Mouse (Mus musculus) c-Kit-negative CD71-positive TER-119-positive erythroid progenitor cells, embryonic 14.5 days (primary cell): ENCODE measurements at regions not wholly inside any gene's neighbourhood (a gene's known extent, or its start where the extent isn't known, plus 50 kb on each side); places are given as distances from the start of the nearest gene placed in this dataset.

Experiments used
- DNase-seq: peaks from one replicate; pipeline ENCODE4 v3.0.0-alpha.2; 2013; ENCODE audit warnings: low read depth, low spot score

DNA sequence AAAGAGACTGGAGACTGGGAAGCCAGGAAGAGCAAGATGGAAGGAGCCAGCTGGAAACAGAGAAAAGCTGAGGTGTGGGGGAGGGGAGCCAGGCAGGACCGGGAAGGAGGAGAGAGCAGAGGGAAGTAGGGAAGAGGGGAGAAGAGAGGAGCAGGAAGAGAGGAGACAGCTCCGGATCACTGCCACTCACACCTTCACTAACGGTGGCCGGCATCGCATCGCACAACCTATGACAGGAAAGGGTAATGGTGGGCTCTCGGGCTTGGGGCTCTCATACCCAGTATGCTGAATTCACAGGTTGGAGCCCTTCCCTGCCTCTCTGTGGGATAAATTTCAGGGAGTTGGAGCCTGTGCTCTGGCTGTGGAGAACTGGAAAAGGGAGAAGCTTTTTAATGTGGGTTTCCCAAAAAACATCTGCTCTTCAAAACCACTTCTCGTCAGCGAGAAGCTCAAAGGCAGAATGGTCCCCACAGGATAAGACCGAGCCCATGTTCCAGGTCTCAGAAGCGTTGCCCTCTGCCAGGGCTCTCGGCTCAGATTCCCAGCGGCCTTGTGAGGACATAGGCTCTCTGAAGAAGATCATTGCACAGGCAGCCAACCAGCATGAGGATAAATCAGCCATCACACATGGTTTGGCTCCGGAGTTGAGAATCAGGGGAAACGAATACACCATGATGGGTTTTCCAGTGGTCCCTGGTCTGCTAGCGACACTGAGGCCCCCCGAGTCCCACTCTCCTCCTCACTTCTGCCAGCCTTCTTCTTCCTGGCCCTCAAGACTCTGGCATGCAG is 53.8 kb upstream of the Coro2b start:
- DNase-seq = no peak

GRCm38 (mm10) chr9:62591196-62591485 is 54.3 kb upstream of the Coro2b start:
- no peak for DNase-seq

- DNase-seq = no peak
These were observed 61.2 kb upstream of the Coro2b start for GRCm38 (mm10) chr9:62598056-62598455.

- DNase-seq = no peak
These were observed 62.1 kb upstream of the Coro2b start for GRCm38 (mm10) chr9:62598956-62599355.

DNA sequence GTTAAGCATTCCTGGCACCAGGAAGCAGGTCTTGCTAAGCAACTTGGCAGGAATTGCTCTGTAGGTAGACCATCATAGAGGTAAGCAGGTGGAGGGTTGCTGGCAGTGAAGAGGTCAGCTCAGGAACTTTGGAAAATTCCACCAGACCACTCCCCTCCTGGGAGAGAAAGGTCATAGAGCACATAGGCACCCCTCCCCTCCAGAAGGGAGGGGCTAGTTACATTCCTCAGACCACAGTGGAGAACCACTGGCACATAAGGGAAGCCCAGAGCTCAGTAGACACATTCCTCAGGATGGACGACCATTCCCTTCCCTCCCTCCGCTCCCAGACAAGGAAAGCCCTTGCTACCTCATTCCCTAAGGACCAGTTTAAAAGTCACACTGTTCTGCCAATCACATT is 67.1 kb upstream of the Itga11 start:
- no peak for DNase-seq

DNA sequence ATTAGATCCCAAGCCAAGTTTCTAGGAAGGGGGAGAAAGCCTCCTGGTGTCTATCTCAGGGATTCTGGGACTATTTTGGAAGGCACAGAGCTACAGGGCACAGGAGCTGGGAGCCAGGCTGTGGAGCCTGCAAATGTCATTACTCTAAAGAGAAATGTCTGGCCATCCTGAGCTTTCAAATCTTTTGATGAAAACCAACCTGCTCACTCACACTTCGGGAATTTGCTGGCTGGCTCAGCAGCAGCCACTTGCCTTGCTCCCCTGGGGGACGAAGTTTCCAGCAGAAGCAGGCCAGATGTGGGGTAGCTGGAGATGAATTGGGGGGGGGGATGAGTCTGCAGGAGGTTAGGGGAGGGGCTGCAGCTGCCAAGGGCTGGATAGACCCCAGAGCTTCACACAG is 66.2 kb upstream of the Itga11 start:
- no peak for DNase-seq

DNA sequence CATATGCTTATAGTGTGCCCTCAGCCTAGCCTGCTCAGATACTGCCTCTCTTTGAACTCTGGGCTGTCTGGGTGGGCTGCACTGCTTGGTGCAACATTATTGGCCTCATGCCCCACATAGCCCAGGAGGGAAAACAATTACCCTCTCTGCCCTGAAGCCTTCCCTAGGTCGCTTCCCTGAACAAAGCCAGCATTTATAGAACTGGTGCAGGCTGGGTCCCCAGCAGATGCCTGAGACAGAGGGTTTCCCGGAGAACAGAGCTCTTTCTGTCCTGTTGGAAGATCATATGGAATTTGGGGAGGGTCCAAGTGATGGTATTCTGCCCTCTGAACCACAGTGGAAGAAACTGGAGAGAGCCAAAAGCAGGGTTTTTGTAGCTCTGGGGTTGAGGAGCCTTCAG is 64.6 kb upstream of the Itga11 start:
- DNase-seq = no peak

GRCm38 (mm10) chr9:62613806-62614205 is 63.8 kb upstream of the Itga11 start:
- no peak for DNase-seq

- DNase-seq = no peak
These were observed 62.7 kb upstream of the Itga11 start for GRCm38 (mm10) chr9:62614950-62615349.

DNA sequence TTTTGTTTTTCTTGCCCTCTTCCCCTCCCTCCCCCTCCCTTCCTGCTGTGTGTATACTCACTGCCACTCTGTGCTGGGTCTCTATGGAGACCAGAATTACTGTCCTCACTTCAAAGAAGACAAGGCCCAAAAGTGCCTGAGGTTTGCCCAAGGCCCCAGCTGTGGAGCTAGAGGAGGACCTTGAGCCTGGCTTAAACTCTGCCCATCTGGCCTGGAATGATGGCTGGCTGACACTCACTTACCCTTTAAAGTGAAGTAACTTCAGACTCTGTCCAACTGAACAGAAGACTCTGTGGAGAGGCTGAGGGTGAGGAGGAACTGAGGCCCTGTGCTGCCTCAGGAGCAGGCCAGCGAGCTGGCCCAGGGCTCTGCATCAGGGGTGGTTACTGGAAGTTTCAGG is 61.8 kb upstream of the Itga11 start:
- no peak for DNase-seq

DNA sequence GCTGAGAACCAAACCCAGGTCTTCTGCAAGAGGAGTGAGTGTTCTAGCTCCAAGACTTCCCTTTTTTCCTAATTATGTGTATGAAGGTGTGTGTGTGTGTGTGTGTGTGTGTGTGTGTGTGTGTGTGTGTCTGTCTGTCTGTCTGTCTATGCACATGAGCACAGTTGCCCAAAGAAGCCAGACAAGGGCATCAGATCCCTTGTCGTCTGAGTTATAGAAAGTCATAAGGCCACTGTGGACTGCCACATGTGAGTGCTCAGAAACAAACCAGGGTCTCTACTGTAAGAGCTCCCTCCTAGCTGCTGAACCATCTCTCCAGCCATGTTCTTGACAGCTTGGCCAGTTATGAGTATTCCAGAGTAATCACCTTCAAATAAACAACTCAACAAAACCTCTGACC is 58.6 kb upstream of the Itga11 start:
- DNase-seq = no peak

DNA sequence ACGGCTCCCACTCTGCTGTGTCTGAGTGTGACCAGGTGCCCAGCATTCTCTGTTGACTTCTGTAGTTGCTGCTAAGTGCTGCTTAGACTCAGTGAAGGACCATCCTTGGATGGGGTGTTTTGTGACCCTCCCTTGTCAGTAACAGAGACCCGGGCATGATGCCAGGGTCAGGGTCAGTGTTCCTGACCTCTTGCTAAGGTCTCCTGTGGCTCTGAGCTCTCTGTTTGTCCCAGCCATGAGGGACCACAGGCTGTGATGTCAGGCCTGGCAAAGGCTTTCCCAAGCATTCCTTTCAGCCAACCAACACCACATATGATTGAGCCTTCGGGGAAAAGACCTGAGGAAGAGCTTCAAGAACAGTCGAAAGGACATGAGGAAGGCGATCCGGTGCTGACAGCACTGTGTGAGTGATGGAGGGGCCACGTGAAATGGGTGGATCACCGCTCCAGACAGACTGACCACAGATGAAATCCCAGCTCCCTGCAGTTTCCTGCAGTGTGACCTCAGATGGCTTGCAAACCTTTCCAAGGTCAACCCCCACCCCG is 56.7 kb upstream of the Itga11 start:
- no peak for DNase-seq

GRCm38 (mm10) chr9:62622106-62622505 is 55.5 kb upstream of the Itga11 start:
- DNase-seq = peak; percentile 3

DNA sequence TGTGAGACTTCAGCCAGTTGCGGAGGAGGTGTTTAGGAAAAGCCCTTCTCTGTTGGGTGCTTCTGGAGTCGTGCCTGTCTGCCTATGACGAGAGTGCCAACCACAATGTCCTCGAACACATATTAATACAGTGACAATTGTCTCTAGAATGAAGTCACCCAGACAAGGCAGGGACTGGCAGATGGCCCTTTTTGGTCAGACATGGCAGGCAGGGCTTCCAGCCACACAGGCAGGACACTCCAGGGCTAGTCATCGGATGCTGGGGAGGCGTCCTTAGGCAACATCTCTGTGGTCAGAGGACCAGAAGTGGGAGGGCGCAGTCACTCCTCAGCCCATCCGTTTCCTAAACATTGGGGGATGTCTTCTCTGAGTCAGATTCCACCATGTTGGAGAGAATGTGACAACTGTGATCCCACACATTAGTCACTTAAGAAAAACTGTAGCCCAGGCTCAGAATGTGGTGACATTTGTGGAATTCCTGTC is 53.0 kb upstream of the Itga11 start:
- DNase-seq = no peak

DNA sequence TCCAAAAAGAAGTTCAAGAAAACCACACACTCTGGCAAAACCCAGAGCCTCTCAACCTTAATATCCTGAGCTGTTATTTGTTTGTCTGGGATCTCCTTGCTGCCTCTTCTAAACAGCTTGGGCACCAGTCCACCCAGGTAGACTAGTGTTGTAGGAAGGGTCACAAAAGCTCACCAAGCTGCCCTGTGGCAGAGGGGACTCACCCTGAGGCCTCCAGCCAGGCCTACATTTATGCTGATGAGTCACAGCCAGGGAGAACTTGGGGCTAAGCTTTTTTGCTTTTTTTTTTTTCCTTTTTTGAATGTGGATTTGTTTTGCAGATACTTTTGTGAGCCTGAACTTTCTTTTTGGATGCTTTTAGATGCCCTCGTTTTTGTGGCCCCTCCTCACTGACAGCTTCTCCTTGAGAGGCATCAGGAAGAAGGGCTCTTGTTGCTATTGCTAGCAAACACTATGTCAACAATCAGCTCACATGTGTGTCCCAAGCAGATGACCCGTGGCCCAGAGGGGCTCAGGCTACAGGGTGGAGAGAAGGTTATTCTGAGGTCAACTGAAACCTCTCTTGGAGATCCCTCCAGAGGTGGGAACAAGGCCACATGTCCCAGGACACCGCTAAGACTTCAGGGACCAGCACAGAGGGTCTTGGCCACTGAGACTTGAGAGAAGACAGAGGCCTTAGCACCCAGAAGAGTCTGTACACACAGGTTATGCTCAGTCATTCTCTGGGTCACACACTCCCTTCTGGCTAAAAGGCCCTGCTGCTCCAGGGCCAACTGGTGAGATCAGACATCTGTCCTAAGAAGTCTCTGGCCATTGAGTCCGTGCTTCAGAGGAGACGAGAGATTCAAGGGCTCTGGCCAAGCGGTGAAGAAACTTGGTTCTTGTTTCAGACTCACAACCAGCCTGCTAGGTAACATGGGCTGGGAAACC is 50.3 kb upstream of the Itga11 start:
- DNase-seq = no peak
